Mouse (Mus musculus) midbrain, embryonic 12.5 days (tissue): ENCODE measurements around the gene Prtn3. TPM values are rescaled to one million over a fixed set of nuclear protein-coding genes. Genes with fewer than 3 reads are reported as not detected.

Experiments used
- ATAC-seq: fragments of 200-750 bp; cut with Nextera tagmentation; 2 replicates; pipeline ENCODE4 v1.8.0; 2017; ENCODE audit warnings: low read depth, moderate TSS enrichment, moderate library complexity; ENCODE audit not compliant: low FRiP score
- H3K27ac ChIP-seq: fragments of 300-500 bp; sonication (generic); replicated peaks from 2 replicates; pipeline ENCODE4 v1.5.1; 2016; ENCODE audit warnings: mild to moderate bottlenecking
- H3K27me3 ChIP-seq: fragments of 300-500 bp; sonication (generic); 2 replicates; pipeline ENCODE4 v1.6.1; 2016; ENCODE audit warnings: mild to moderate bottlenecking
- H3K36me3 ChIP-seq: fragments of 300-500 bp; sonication (generic); 2 replicates; pipeline ENCODE4 v1.6.1; 2016
- H3K4me1 ChIP-seq: fragments of 300-500 bp; sonication (generic); 2 replicates; pipeline ENCODE4 v1.6.1; 2016
- H3K4me2 ChIP-seq: fragments of 300-500 bp; sonication (generic); replicated peaks from 2 replicates; pipeline ENCODE4 v1.6.1; 2016; ENCODE audit warnings: mild to moderate bottlenecking, moderate library complexity
- H3K4me3 ChIP-seq: fragments of 300-500 bp; sonication (generic); 2 replicates; pipeline ENCODE4 v1.5.1; 2016; ENCODE audit warnings: mild to moderate bottlenecking
- H3K9ac ChIP-seq: fragments of 300-500 bp; sonication (generic); replicated peaks from 2 replicates; pipeline ENCODE4 v1.6.1; 2016; ENCODE audit warnings: mild to moderate bottlenecking, moderate library complexity
- H3K9me3 ChIP-seq: fragments of 300-500 bp; sonication (generic); 2 replicates; pipeline ENCODE4 v1.6.1; 2016; ENCODE audit warnings: mild to moderate bottlenecking
- WGBS: fragments of 180-500 bp; shearing (Covaris S2); methylation state at CpG from one replicate; pipeline ENCODE4 v1.1.7; 2016; 5-methylcytosine and 5-hydroxymethylcytosine counted together
- polyA plus RNA-seq: library from polyadenylated mRNA; unstranded; fragments of >200 nt; fragmentation: Nextera tagmentation; extraction: Ambion mirVana; gene quantifications from 2 replicates; pipeline ENCODE4 v1.2.1, GENCODE M21; 2016

The Prtn3 gene
- polyA plus RNA-seq, 1 experiment from 2014 or later, result 14.3 TPM

DNA sequence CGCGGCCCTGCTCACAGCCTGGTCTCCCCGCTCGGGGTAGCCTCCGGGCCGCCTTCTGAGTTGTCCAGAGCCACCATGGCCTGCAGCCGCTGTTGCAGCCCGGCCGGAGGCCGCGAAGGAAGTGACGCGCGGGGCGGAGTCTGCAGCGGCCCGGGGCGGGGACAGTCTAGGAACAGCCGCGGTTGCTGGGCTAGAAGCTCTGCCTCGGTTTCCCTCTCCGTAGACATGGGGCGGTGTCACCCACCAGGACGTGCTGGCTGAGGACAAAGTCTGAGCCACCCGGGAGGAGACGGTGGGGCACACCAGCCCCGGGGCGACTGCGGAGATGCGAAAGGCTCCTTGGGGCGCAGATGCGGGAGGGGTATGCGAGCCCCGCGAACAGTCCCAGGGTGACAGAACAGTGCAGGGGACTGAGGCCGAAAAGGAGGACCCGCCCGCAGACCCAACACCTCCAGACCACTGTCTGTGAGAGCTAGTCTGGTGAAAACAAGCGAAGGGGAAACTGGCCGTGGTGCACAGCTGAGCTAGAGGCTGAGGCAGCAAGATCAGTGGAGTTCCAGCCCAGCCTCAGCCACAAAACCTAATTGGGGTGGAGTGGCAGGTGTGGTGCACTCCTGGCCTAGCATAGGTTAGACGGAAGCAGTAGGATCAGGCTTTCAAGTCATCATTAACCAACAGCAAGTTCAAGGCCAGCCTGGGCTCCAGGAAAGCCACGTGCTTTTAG lies 42.7 kb downstream of the Prtn3 start, which contains the start of gene Kiss1r:
Gene Kiss1r (plus strand): TSS at position 164 of the 724 bp plus-strand sequence.
- peak; percentile 85 for ATAC-seq
- Histone ChIP-seq H3K4me1 (peaks cover 60% of the 10 kb centered on the region), H3K9ac (peak within 1 kb of the TSS; percentile 96), H3K9me3 (no peaks in the 10 kb centered on the region), H3K27ac (peak within 1 kb of the TSS; percentile 62), H3K4me2 (peak within 1 kb of the TSS; percentile 98), H3K36me3 (peaks cover 9% of the 10 kb centered on the region), H3K4me3 (peak within 1 kb of the TSS; percentile 82), H3K27me3 (peaks cover 50% of the 10 kb centered on the region)
- 3% methylated on average over 41 of the region's 42 CpGs for WGBS

- Histone ChIP-seq H3K4me3 (peak overlapping the region; percentile 82), H3K9me3 (no peaks in the 10 kb centered on the region), H3K4me1 (peaks cover 60% of the 10 kb centered on the region), H3K27me3 (peaks cover 56% of the 10 kb centered on the region), H3K36me3 (peaks cover 3% of the 10 kb centered on the region; the same call in 1 of the 2 replicates), H3K27ac (no peak overlapping the region), H3K9ac (peak overlapping the region; percentile 96; the same call in 1 of the 2 replicates), H3K4me2 (peak overlapping the region; percentile 98)
- no peak for ATAC-seq
- WGBS, result 62% methylated on average over 5 of the region's 5 CpGs
These were observed 43.3 kb downstream of the Prtn3 start for GRCm38 (mm10) chr10:79917532-79918100.

DNA sequence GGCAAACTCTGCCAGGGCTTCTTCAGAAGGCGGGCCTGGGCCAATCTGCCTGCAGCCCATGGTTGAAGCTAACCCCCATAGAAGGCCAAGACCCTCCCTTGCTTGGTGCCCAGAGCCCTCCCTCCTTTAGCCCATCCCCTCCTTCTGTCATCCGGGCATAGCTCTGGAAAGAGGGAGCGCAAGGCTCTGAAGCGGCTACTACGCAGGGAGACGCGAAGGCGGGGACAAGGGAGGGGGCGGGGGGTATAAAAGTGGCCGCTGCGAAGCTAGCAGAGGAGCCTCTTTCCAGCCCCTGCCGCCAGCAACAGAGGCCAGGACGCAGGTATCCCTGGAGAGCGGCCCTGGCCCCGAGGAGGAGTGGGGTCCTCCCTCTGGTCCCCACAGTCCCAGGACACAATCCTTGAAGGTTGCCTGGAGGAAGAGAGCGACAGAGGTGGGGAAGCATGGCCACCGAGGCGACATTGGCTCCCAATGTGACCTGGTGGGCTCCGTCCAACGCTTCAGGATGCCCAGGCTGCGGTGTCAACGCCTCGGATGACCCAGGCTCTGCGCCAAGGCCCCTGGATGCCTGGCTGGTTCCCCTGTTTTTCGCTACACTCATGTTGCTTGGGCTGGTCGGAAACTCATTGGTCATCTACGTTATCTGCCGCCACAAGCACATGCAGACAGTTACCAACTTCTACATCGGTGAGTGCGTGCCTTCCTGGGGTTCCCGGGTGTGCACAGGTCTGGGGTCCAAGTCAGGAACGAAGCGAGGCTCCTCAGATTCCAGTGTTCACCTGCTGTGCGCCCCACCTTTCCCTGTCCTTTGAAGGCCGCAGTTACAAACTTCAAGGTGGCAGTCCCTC lies 44.2 kb downstream of the Prtn3 start:
- WGBS, result 3% methylated on average over 34 of the region's 35 CpGs
- peak overlapping the region; percentile 8; the same call in 1 of the 2 replicates for H3K4me2 ChIP-seq
- ATAC-seq, result no peak
- H3K27ac ChIP-seq, result no peak overlapping the region
- no peaks in the 10 kb centered on the region for H3K9me3 ChIP-seq
- peak overlapping the region; percentile 13 for H3K4me3 ChIP-seq
- peaks cover 60% of the 10 kb centered on the region for H3K4me1 ChIP-seq
- peaks cover 65% of the 10 kb centered on the region for H3K27me3 ChIP-seq
- H3K9ac ChIP-seq, result no peak overlapping the region; the same call in 1 of the 2 replicates
- H3K36me3 ChIP-seq, result no peaks in the 10 kb centered on the region

- H3K9ac ChIP-seq, result no peak overlapping the region
- peaks cover 72% of the 10 kb centered on the region for H3K27me3 ChIP-seq
- H3K9me3 ChIP-seq, result no peaks in the 10 kb centered on the region
- H3K27ac ChIP-seq, result no peak overlapping the region
- H3K4me2 ChIP-seq, result no peak overlapping the region
- peaks cover 54% of the 10 kb centered on the region for H3K4me1 ChIP-seq
- H3K36me3 ChIP-seq, result no peaks in the 10 kb centered on the region
- WGBS, result 3% methylated on average over 21 of the region's 21 CpGs
- peak overlapping the region; percentile 13; the same call in 1 of the 2 replicates for H3K4me3 ChIP-seq
- ATAC-seq, result no peak
These were observed 45.1 kb downstream of the Prtn3 start for GRCm38 (mm10) chr10:79919251-79919849.

DNA sequence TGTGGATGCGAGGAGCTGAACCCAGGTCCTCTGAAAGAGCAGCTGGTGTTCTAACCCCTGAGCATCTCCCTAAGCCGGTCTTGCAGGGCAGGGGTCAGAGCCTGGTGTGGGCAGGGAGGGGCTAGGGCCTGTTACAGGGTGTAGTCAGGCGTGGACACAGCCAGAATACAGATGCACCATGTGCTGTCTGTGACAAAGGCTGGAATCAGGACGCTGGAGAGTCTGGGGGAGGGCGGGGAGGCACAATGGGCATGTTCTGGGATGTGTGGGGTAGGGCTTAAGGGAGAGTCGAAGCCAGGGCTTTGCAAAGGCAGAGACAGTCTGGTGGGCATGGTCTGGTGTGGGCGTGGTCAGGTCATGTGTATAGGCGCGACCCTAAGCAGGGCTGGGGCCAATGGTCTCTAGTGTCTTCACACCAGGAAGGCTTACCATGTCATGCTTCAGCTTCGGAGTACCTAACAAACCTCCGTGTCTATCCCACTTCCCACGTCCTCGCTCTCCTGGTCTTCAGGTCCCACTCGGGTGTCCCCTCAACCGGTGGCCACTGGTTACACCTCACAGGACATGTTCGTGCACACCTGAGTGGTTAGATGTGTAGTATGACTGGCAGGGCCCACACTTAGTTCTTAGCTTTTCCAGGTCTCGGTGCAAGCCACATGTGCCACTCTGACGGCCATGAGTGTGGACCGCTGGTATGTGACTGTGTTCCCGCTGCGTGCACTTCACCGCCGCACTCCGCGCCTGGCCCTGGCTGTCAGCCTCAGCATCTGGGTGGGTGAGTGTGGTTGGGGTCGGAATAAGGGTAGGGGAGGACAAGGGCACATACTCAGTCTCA lies 46.0 kb downstream of the Prtn3 start:
- WGBS, result 16% methylated on average over 26 of the region's 26 CpGs
- H3K4me1 ChIP-seq, result peaks cover 48% of the 10 kb centered on the region

GRCm38 (mm10) chr10:79920958-79921535 lies 46.8 kb downstream of the Prtn3 start, which contains the start of gene R3hdm4:
R3hdm4 (minus strand) TSS chr10:79921208.
- peak within 1 kb of the TSS; percentile 42 for H3K4me2 ChIP-seq
- ATAC-seq, result no peak
- H3K36me3 ChIP-seq, result no peaks in the 10 kb centered on the region
- no peaks in the 10 kb centered on the region for H3K9me3 ChIP-seq
- WGBS, result 4% methylated on average over 40 of the region's 41 CpGs
- H3K9ac ChIP-seq, result 0 out of 2 replicates have a peak within 1 kb of the TSS, but pooled peaks have one; percentile 17
- H3K4me1 ChIP-seq, result peaks cover 48% of the 10 kb centered on the region
- H3K27ac ChIP-seq, result no peak within 1 kb of the TSS
- H3K4me3 ChIP-seq, result peak within 1 kb of the TSS; percentile 27
- peaks cover 76% of the 10 kb centered on the region for H3K27me3 ChIP-seq

More for the DNA sequence above, 46.0 kb downstream of the Prtn3 start:
- H3K9me3 ChIP-seq, result no peaks in the 10 kb centered on the region
- no peaks in the 10 kb centered on the region for H3K36me3 ChIP-seq
- 0 out of 2 replicates have a peak overlapping the region, but pooled peaks have one; percentile 17 for H3K9ac ChIP-seq
- peaks cover 72% of the 10 kb centered on the region for H3K27me3 ChIP-seq
- no peak overlapping the region for H3K27ac ChIP-seq
- H3K4me3 ChIP-seq, result peak overlapping the region; percentile 27
- 0 out of 2 replicates have a peak, but pooled peaks have one; percentile 10 for ATAC-seq
- peak overlapping the region; percentile 42; the same call in 1 of the 2 replicates for H3K4me2 ChIP-seq

DNA sequence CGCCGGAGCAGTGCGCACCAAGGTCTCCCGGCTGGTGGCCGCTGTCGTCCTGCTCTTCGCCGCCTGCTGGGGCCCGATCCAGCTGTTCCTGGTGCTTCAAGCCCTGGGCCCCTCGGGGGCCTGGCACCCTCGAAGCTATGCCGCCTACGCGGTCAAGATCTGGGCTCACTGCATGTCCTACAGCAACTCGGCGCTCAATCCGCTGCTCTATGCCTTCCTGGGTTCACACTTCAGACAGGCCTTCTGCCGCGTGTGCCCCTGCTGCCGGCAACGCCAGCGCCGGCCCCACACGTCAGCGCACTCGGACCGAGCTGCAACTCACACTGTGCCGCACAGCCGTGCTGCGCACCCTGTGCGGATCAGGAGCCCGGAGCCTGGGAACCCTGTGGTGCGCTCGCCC lies 47.3 kb downstream of the Prtn3 start:
- Histone ChIP-seq H3K4me2 (peak overlapping the region; percentile 42), H3K4me1 (peaks cover 48% of the 10 kb centered on the region), H3K27ac (no peak overlapping the region), H3K27me3 (peaks cover 77% of the 10 kb centered on the region), H3K36me3 (no peaks in the 10 kb centered on the region), H3K4me3 (peak overlapping the region; percentile 27), H3K9ac (0 out of 2 replicates have a peak overlapping the region, but pooled peaks have one; percentile 15), H3K9me3 (no peaks in the 10 kb centered on the region)
- WGBS, result under 1% methylated on average over 34 of the region's 34 CpGs
- no peak for ATAC-seq

DNA sequence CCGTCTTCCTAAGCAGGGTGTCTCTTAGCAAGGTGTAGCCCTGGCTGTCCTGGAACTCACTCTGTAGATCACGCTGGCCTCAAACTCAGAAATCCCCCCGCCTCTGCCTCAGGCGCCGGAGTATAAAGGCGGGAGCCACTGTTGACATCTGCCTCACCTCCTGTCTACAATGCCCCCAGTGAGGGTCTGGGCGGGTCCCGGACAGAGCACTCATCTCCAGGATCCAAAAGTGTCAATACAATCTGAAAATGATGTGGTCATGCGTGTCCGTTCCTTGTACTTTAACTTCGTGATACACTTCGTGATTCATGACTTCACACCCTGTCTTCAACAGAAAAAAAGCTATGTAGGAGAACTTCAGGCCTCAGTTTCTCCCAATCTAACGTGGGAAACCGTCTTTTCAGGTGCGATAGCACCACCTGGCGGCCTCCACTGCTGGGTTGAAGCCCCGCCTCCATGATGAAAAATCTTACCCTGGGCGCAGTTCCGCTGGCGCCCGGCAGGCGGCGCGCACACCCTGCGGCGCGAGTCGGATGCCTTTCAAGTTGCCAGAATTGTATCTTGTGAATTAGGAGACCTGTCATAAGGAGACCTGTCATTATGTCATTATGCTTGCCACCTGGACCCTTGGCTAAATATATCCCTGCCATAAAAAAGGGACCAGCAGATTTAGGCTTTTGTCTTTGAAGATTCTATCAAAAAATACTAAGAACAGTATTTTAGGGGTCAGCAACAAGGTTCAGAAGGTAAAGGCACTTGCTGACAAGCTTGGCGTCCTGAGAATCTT lies 50.9 kb downstream of the Prtn3 start:
- Histone ChIP-seq H3K27ac (no peak overlapping the region), H3K4me3 (0 out of 2 replicates have a peak overlapping the region, but pooled peaks have one; percentile 0), H3K27me3 (peaks cover 45% of the 10 kb centered on the region), H3K36me3 (no peaks in the 10 kb centered on the region), H3K9me3 (no peaks in the 10 kb centered on the region), H3K9ac (no peak overlapping the region; the same call in 1 of the 2 replicates), H3K4me1 (peaks cover 54% of the 10 kb centered on the region), H3K4me2 (no peak overlapping the region)
- no peak for ATAC-seq
- 10% methylated on average over 29 of the region's 29 CpGs for WGBS

DNA sequence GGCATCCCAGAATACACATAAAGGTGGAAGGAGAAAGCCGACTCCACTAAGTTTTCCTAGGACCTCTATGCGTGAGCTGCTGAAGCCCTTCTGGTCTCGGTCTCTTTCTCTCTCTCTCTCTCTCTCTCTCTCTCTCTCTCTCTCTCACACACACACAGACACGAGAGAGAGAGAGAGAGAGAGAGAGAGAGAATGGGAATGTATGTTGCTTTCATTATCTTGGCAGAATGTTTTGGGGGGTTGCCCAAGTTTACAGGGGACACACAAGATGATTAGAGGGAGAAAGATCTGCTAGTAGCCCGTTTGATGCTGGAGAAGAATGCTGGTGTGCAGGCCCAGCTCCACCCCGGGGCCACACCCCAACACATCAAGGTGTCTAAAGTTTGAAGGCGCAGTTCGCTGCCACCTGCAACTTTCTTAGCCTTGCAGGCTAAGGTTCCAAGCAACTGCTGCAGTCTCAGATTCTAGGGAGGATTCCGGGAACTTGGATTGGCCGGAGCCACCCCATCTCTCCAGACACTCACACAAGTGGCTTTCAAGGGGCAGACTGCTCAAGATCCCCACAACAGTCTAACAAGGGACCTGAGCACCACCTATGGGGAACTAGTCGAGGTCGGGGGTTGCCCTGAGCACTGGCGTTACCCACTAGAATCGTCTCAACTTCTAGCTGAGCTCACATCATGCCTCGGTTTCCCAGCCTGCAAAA lies 51.7 kb downstream of the Prtn3 start:
- ATAC-seq, result no peak; the same call in 1 of the 2 replicates
- Histone ChIP-seq H3K36me3 (peaks cover 4% of the 10 kb centered on the region), H3K4me1 (peaks cover 54% of the 10 kb centered on the region), H3K27me3 (peaks cover 38% of the 10 kb centered on the region), H3K9ac (peak overlapping the region; percentile 88; the same call in 1 of the 2 replicates), H3K27ac (peak overlapping the region; percentile 90; the same call in 1 of the 2 replicates), H3K9me3 (no peaks in the 10 kb centered on the region), H3K4me3 (peak overlapping the region; percentile 90), H3K4me2 (peak overlapping the region; percentile 88)
- 10% methylated on average over 14 of the region's 15 CpGs for WGBS
